Mouse (Mus musculus): Measurements from ENCODE around the gene Gda.
A peak's percentile ranks its signal among the peaks of the same experiment; 100 is the strongest.

The Gda gene

DNA sequence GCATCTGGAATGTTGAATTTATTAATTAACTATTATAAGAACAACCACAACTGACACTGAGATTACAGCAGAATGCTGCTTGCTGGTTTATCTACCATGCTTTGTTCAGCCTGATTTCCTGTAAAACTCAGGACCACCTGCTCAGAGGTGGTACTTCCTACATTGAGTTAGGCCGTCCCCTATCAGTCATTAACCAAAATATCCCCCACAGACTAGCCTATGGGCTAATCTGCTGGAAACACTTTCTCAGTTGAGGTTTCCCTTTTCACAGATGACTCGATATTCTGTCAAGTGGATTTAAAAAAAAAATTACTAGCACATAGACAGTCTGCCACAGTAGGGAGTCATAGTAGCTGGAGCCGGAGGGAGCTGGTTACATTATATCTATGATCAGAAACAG is 31.5 kb downstream of the Gda start:
- no peak for DNase-seq (ENCODE audit: low spot score)

DNA sequence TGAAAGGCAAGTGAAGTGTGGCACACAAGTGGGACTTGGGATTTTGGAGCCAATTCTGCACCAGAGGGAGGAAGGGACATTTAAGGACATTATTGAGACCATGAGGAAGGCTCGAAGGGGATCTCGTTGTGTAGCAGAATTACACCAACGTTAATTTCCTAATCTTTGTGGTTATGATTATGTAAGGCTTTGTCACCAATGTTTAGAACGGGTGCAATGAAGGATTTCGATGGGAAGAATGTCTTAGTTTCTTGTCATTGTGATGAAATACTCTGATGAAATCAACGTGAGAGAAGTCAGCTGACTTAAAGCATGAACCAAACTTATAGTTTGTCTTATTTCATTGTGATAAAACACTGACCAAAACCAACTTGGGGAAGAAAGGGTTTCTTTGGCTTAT is 32.4 kb downstream of the Gda start:
- no peak for DNase-seq (ENCODE audit: low spot score)

DNA sequence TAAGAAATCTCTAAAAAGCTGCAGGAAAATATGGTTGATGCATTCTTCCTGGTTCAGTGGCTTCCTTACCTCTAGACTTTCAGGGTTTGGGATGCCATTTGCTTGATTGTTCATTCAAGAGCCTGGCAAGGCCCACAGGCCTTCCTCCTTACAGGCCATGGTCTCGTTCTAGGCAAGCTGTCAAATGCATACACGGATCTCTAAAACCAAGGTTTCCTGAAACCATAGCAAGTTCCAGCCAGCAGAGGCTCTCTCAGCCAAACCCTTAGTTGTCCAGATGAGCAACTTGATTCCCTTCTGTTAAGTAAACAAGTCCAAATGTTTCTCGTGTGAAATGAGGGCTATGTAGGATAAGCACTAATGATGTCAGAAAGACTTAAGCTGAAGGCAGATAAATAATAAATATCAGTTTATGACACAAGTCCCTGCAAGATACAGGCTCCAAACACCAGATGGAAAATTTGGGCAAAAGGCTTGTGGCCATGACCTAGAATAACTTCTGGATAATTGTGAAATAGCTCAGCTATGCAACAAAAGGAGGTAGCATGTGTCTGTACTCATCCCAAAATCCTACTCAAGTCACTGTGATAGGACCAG is 34.0 kb downstream of the Gda start:
- DNase-seq (ENCODE audit: low spot score) = peak; percentile 8

DNA sequence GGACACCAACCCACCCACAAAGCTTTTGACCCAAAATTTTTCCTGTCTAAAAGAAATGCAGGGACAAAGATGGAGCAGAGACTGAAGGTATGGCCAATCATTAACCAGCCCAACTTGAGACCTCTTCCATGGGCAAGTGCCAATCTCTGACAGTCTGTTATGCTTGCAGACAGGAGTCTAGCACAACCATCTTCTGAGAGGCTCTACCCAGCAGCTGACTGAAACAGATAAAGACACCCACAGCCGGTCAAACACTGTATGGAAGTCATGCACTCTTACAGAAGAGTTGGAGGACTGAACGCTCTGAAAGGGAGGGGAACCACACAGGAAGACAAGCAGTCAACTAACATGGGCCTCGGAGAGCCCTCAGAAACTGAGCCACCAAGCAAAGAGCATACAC is 36.7 kb downstream of the Gda start:
- DNase-seq (ENCODE audit: low spot score) = no peak

DNA sequence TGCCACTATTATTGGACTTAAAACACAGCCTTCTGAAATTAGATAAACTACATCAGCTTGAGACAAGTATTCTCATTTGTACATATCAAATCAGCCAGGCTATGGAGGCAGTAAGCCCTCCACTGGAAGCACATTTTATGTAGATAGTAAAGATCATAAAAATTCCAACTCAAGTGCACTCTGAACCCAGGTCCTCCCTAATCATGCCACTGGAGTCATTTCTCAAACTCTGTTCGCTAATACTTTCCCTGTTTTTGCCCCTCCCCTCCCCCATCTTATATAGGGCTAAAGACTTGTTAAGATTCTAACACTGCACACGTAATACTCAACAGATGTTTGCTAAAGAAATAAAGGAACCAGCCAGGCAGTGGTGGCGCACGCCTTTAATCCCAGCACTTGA is 39.9 kb downstream of the Gda start:
- no peak for DNase-seq (ENCODE audit: low spot score)

DNA sequence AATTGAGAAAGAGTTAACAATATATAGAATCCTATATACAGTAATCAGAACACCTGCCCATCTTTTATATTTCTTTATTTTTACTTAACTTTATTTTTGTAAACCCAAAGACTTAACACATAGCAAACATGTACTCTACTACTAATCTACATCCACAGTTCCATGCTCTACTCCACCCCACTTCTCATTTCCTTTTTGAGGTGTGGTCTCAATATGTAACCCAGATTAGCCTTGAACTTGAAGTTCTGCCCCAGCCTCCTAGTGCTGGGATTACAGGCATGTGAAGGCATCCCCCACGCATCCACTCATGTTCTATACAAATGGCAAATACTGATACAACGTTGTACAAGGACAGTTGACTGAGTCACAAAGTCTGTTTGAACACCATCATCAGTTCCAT is 40.4 kb downstream of the Gda start:
- DNase-seq (ENCODE audit: low spot score) = no peak

DNA sequence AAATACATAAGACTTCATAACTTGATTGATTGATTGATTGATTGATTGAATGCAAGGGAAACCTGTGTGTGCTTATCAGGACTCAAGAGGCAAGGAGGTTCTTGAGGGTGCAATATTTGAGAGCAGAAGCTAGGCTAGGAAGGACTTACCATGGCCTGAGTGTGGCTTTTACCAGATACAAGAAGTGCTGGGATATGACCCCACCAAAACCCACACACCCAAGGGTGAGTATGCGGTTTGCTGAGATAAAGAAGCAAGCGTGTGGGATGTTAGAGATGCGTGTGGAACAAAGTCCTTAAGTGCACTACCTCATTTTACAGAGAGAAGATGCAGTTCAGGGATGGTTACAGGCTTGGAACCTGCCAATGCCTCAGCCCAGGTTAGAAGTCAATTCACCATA is 41.0 kb downstream of the Gda start:
- no peak for DNase-seq (ENCODE audit: low spot score)

DNA sequence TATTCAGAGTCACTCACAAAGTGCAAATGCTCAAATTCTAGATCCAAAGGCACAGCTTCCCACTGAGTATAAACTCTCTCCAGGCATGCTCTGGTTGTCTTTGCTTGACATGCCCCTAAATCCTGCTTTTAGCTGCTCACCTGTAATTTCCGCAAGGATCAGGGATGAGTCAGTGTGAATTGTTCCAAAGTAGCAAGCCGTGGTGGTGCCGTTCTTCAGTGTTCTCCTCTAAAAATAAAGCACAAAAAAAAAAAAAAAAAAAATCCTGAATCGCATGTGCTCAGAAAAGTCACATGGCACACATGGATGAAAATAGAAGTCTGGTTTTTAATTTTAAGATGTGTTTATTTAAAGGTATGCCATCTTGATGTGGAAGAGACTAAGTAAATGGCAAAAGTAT is 47.9 kb downstream of the Gda start:
- DNase-seq (ENCODE audit: low spot score) = no peak

DNA sequence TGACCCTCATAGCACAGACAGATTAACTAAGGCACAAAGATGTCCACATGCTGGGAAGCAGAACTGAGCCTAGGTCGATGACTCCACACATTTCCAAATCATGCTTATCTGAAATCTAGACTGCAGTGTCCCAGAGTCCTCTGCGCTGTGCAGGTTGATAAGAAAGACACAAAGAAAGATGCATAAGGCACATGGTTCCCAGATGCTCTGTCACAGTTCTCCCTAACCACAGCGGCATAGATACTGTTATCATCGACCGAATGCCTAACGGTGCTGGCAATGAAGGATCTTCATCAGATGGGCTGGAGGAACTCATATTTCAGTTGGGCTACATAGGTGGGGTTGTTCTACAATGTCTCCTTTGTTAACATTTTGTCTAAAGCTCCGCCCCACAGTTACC is 49.5 kb downstream of the Gda start:
- DNase-seq (ENCODE audit: low spot score) = no peak

DNA sequence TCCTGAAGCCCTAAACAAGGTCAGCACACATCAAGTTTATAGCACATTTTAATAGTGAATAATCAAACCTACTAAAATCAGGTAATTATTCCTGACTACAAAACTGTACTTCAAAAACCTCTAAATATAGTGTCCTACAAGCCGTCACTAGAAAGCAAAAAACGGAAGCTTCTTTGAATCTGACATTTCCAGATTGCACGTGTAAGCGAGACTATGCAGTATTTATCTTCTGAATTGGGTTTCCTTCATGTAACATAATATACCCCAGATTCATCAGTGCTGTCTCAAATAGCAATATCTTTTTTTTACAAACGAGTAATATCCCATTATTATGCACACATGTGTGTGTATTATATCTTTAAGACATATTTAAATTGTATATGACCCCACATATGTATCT is 54.8 kb downstream of the Gda start:
- DNase-seq (ENCODE audit: low spot score) = no peak

DNA sequence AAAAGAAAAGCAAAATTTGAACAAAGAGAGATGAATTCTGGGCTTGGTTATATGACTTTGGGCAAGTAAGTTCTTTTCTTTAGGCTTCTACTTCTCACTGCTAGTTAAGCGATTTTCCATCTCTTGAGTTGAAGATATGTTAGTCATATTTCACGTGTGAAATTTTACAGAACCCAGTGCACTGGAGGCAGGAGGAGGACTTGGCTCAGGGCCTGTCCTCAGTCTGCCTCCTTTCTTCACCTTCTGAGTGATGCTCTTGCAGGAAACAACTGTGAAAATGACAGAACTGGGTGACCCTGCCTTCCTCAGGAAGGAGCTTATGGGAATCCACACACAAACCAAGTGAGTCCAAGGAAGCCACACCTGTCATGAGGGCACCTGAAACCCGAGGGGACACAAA is 57.9 kb downstream of the Gda start:
- DNase-seq (ENCODE audit: low spot score) = no peak

DNA sequence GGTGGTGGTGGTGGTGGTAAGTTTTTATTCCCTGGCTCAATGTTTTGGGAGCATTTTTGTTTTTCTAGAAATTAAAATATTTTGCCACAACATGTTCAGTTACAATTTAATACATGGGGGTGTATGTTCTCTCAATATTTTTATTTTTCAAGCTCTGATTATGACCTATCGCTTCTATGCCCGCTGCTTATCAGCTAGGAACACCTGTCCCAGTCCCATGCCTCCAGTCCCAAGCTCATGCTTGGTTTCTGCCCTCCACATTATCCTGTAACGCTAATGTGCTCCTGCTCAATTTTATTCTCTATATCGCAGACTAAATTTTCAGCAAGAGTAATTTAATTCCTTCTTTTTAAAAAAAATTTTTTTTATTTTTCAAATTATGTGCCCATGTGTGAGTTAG is 64.1 kb downstream of the Gda start:
- no peak for DNase-seq (ENCODE audit: low spot score)

DNA sequence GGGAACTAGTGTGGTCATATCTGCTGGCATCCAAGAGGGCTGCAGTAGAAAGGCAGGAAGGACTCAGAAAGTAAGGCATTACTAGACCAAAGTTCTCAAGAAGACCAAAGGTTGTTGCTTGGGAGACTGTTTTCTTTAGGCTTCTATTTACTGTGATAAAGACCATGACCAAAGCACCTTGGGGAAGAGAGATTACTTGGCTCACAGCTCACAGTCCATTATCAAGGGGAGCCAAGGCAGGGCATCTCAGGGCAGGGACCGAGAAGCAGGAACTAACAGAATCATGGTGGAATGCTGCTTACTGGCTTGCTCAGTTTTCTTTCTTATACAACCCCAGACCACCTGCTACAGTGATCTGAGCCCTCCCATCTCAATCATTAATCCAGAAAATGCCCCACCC is 65.9 kb downstream of the Gda start:
- DNase-seq (ENCODE audit: low spot score) = no peak

DNA sequence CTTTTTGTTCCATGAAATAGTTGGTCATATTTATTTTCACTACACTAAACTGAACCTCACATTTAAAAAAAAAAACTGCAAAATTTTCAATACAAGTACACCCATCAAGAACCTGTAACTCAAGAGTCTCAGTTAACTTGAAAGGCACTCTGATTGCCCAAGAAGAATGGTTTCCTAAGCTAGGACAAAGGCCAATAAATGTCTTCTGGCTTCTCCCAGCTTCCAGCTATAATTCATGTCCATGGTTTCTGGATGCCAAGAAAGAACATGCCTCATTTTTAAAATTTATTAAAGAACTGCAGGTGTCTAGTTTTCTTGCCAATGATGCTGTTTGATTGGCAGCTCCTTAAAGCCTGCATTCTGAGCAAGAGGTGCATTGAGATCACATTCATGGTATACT is 75.3 kb downstream of the Gda start:
- no peak for DNase-seq (ENCODE audit: low spot score)

DNA sequence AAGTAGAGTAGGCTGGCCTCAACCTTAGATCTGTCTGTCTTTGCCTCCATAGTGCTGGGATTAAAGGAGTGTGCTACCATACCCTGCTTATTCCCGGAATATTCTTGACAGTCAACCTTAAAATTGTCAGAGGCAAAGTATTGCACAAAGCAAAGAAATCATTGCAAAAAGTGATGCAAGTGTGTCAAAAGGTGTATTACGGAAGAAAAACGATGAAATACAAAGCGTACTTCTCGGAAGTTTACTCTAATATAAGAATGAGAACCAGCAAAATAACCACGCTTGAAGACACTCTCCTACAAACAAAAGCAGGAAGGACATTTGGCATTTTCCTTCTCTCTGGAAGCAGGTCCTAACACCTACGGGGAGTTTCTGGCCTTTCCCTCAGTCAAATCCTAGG is 76.9 kb downstream of the Gda start:
- DNase-seq (ENCODE audit: low spot score) = no peak

DNA sequence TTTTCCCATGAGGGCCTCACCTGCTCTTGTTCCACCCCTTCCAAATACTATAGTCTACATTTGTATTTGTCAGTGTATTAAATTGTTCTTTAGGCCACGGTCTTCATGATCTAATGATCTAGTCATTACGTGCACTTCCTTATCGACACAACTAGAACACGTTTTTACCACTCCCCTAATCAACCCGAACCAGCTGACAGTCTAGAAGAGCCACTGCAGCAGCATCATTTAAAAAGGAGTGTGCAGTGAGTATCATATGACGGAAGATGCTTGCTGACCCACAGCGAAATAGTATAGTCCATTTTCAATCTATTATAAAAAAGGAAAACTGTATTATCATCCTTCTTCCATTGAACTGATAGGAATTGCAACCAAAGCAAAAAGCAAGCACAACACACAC is 82.3 kb downstream of the Gda start:
- no peak for DNase-seq (ENCODE audit: low spot score)

DNA sequence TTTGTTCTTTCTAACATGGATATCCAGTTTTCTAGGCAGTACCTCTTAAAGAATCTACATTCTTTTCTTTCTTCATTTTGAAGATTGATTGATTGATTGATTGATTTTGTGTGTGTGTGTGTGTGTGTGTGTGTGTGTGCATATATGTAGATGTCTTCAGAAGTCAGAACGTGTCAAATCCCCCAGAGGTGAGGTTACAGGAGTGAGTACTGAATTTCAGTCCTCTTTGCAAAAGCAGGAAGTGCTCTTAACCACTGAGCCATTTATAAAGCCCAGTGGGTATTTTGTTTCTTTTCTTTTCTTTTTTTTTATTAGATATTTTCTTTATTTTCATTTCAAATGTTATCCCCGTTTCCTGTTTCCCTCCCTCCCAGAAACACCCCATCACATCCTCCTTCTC is 86.4 kb downstream of the Gda start:
- DNase-seq (ENCODE audit: low spot score) = no peak

DNA sequence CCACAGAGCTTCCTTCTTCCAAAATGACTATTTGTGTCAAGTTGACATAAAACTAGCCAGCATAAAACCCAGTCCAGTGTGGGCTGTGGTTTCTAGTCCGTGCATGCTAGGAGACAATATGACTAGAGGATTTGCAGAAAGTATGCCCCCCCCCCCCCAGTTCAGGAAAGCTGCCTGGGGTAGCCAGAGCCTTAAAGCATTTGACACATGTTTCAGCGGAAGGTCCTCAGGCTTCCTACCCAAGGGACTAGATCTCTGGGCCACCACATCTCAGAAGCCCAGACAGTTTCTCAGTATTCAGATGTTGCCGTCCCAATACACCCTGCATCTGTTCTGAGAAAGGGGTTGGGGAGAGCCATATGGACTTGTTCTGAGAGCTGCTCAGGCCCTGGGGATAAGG is 89.0 kb downstream of the Gda start:
- DNase-seq (ENCODE audit: low spot score) = no peak

DNA sequence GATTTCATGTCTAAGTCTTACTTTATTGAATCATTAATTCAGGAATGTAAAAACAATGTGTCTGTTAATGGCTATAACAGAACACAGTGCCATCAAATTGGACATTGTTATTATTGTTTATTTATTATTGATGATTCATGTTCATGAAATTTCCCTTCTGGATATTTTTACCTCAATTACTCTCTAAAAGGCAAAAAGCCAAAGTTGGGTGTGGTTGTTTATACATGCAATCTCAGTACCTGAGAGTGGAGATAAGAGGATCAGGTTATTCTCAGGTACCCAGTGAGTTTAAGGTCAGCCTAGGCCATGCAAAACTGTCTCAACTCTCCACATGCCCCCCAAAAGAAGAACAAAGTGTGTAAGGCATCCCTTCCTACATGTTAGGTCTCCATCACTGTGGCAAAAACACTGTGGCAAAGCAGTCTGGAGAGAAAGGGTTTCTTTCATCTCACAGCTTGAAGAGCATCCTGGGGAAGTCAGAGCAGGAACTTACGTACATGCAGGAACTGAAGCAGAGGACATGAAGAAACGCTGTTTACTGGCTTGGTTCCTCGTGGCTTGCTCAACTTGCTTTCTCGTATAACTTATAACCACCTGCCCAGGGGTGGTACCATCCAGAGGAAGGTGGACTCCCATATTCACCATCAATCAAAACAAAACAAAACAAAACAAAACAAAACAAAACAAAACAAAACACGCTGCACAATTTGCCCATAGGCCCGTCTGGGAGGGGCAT is 89.6 kb downstream of the Gda start:
- no peak for DNase-seq (ENCODE audit: low spot score)

DNA sequence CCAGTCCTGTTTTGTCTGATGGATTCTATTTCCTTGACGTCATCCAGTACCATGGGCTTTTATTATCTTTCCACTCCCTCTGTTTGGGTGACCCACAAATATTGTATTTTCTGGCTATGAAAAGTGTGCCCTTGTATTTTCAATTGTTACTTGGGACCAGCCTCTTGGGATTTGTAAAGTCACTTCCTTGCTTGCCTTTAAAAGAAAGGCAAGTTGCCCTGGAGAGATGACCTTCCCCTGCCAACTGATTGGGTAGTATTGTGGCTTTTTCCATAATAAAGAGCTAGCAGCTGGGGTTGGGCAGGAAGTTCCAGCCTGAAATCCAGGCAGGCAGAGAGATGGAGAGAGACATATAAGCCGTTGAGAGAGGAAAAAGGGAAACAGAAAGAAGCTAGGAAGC is 91.5 kb downstream of the Gda start:
- no peak for DNase-seq (ENCODE audit: low spot score)

DNA sequence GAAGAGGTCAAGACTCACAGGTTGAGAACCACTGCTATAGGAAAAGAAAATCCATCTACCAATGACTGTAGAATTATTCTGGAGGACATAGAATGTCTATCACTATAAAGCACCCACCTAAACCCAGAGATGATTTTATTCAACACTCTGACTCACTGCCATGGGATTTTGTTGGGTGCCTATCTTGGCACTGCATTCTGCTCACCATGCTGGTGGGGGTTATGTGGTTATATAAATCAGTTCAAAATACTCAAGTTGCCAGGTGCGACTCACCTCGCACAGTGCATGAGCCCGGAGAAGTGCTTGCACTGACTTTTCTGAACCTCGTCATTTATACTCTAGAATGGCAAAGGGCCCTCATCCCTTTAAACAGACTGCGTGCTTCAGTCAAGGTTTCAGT is 94.0 kb downstream of the Gda start:
- DNase-seq (ENCODE audit: low spot score) = no peak

DNA sequence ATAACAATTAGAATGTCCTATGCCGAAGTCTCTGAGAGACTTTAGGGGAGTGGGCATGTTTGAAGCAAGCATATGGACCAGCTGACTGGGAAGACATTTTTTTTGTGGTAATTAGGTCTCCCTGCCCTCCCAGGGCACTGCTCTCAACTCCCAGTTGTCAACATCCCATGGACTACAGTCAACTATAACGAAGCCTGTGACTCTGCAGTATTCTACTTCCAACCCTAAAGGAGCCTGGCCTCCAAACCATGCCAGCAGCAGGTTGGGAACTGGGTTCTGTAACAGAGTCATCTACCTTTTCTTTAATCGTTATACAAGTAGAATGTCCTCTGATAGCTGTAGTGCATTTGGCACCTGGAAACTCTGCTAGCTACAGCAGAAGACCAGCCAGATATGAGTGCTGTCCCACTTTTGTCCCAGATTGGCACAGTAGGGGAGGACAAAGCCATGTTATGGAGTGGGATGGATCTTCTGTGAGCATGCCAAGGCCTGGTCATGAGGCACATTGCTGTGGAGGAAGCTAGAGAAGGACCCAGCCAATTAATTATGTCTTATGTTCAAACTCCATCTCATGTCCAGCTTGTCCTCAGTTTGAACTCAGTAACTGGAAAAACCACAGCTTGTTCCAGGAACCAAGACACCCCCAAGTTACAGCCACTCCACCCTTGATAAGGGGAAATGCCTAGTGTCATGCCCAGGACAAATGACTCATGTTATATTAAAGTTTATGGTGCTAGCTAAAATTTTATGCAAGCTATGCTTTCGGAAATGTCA is 96.6 kb downstream of the Gda start:
- peak; percentile 15 for DNase-seq (ENCODE audit: low spot score)

DNA sequence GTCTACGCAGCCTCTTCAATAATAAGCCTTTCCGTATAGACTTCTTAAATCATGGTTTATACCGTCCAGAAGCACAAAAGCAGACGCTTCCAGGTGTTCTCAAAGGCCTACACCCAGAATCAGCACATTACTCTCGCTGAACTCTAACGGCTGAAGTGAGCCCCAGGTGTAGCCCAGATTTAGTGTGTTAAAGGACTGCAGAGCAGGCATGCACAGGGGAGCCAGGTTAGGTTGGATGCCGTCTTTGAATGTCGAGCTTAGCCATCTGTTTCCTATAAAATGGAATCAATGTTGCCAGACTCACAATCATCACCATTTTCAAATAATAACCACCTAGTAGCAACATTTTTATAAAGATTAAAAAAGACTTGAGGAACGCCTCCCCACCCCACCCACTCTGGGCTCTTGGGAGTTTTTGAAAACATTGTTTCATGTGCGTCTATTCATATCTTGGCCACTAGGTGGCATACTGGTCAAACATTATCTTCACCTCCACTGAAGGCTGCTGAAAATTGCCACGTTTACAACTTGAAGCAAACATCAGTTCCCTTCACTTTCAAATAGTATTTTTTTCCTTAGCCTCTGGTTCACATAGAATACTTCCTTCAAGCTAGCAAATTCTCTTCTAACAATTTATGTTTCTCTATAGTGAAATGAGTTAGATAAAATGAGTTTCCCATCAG is 100.0 kb downstream of the Gda start:
- DNase-seq (ENCODE audit: low spot score) = peak; percentile 40

Data from urinary bladder, postnatal 14 days (tissue).